Mouse (Mus musculus) brain, embryonic 14.5 days (tissue): Measurements from ENCODE around the gene Mcu.

Source experiments
- CTCF ChIP-seq: fragments of 200-500 bp; IDR thresholded peaks from 2 replicates; pipeline ENCODE4 v1.5.1; 2012; ENCODE audit warnings: inconsistent platforms, mild to moderate bottlenecking, moderate library complexity, borderline replicate concordance; ENCODE audit not compliant: insufficient read depth, insufficient read length; ENCODE audit errors: extremely low read depth
- POLR2A ChIP-seq: fragments of 200-500 bp; IDR thresholded peaks from 2 replicates; pipeline ENCODE4 v1.6.1; 2012; ENCODE audit warnings: mild to moderate bottlenecking, inconsistent platforms, borderline replicate concordance; ENCODE audit not compliant: poor library complexity, insufficient read depth, insufficient read length, severe bottlenecking; ENCODE audit errors: extremely low read depth

DNA sequence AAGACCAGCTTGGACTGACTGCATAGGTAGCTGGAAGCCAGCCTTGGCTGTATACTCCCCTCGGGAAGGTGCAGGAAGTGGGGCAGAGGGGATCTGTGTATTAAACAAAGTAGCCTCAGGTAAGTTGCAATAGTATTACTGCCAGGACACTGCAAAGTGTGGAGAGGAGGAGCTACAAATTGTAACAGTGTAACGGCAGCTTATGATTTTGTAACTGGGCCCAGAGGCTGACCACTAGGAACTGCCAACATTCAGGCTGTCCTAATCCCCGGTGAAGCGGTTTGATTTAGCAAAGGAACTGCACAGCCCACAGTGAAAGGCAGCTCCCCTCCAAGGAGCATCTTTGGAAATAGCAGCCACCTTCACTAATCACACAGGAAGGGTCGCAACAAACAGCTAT is 3.2 kb downstream of the Mcu start:
- TF ChIP-seq POLR2A (no peak), CTCF (no peak)
